Mouse (Mus musculus) liver, postnatal 0 days (tissue): ENCODE data around the gene Fgd6. TPM values are rescaled to one million over a fixed set of nuclear protein-coding genes. Genes with fewer than 3 reads are reported as not detected.

Experiments
- ATAC-seq: fragments of 200-750 bp; cut with Nextera tagmentation; 2 replicates; pipeline ENCODE4 v1.8.0; 2017; ENCODE audit warnings: mild to moderate bottlenecking, moderate library complexity
- DNase-seq: peaks from one replicate; pipeline ENCODE4 v3.0.0-alpha.2; 2016
- H3K27ac ChIP-seq: fragments of 300-500 bp; sonication (generic); 2 replicates; pipeline ENCODE4 v1.5.1; 2014; ENCODE audit warnings: antibody characterized with exemption, moderate library complexity, mild to moderate bottlenecking, low read depth
- H3K27me3 ChIP-seq: fragments of 300-500 bp; sonication (generic); 2 replicates; pipeline ENCODE4 v1.6.1; 2014; ENCODE audit warnings: low read length, control low read depth, mixed read lengths; ENCODE audit not compliant: insufficient read depth
- H3K36me3 ChIP-seq: fragments of 300-500 bp; sonication (generic); replicated peaks from 2 replicates; pipeline ENCODE4 v1.6.1; 2014; ENCODE audit warnings: mild to moderate bottlenecking, control low read depth, low read length, moderate library complexity, mixed read lengths; ENCODE audit not compliant: insufficient read depth
- H3K4me1 ChIP-seq: fragments of 300-500 bp; sonication (generic); 2 replicates; pipeline ENCODE4 v1.6.1; 2014; ENCODE audit warnings: antibody characterized with exemption, mild to moderate bottlenecking, control low read depth; ENCODE audit not compliant: insufficient read depth
- H3K4me2 ChIP-seq: fragments of 300-500 bp; sonication (generic); 2 replicates; pipeline ENCODE4 v1.6.1; 2014; ENCODE audit warnings: low read depth, mild to moderate bottlenecking, low read length, moderate library complexity, mixed read lengths
- H3K4me3 ChIP-seq: fragments of 300-500 bp; sonication (generic); 2 replicates; pipeline ENCODE4 v1.5.1; 2014; ENCODE audit warnings: low read depth, low read length
- H3K9ac ChIP-seq: fragments of 300-500 bp; sonication (generic); replicated peaks from 2 replicates; pipeline ENCODE4 v1.6.1; 2014; ENCODE audit warnings: mild to moderate bottlenecking, moderate library complexity
- H3K9me3 ChIP-seq: fragments of 300-500 bp; sonication (generic); 2 replicates; pipeline ENCODE4 v1.6.1; 2016; ENCODE audit warnings: mild to moderate bottlenecking, control low read depth, low read length, mixed read lengths
- CTCF ChIP-seq: sonication (generic); IDR thresholded peaks from 2 replicates; pipeline ENCODE4 v1.5.1; 2016; ENCODE audit warnings: antibody characterized with exemption, low read depth
- EP300 ChIP-seq: IDR thresholded peaks from 2 replicates; pipeline ENCODE4 v1.6.1; 2016; ENCODE audit warnings: antibody characterized with exemption, low read depth, mild to moderate bottlenecking
- WGBS: fragments of 180-500 bp; shearing (Covaris S2); extraction: QIAGEN DNeasy Blood & Tissue Kit; methylation state at CpG from one replicate; pipeline ENCODE4 v1.1.7; 2014; ENCODE audit not compliant: insufficient replicate concordance; 5-methylcytosine and 5-hydroxymethylcytosine counted together
- polyA plus RNA-seq: library from polyadenylated mRNA; unstranded; fragments of >200 nt; fragmentation: Nextera tagmentation; extraction: Ambion mirVana; gene quantifications from 2 replicates; pipeline ENCODE4 v1.2.1, GENCODE M21; 2015

The Fgd6 gene
- polyA plus RNA-seq, 1 experiment from 2014 or later: 2.4 TPM

- Histone ChIP-seq H3K9me3 (no peaks in the 10 kb centered on the region), H3K4me2 (no peak overlapping the region), H3K27ac (0 out of 2 replicates have a peak overlapping the region, but pooled peaks have one; percentile 26), H3K36me3 (peaks cover 26% of the 10 kb centered on the region), H3K9ac (no peak overlapping the region), H3K4me3 (no peak overlapping the region), H3K4me1 (peaks cover 3% of the 10 kb centered on the region; the same call in 1 of the 2 replicates), H3K27me3 (no peaks in the 10 kb centered on the region)
- peak; percentile 47 for ATAC-seq
- DNase-seq: no peak
- 62% methylated on average over 9 of the region's 9 CpGs for WGBS
- no peak for TF ChIP-seq EP300
- no peak for TF ChIP-seq CTCF
Measured at GRCm38 (mm10) chr10:94129680-94130119, 93.9 kb downstream of the Fgd6 start.

DNA sequence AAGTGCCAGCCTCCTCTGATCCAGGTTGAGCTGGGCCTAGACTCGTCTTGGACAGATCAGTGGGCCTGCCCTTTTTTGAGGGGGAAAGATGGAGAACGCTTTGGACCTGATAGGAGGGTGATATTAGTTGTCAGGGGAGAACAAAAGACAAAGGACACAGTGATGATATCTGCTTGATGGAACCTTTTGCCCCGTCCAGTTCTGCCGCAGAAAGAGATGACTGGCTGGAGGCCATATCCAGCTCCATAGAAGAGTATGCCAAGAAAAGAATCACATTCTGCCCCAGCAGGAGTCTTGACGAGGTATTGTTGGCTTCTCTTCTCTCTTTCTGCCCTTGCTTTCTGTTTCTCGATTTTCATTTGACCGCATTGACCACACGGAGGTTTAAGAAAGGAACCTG is 97.3 kb downstream of the Fgd6 start:
- TF ChIP-seq CTCF (no peak), EP300 (no peak)
- DNase-seq: no peak
- Histone ChIP-seq H3K4me3 (no peak overlapping the region), H3K9me3 (no peaks in the 10 kb centered on the region), H3K4me1 (peaks cover 3% of the 10 kb centered on the region; the same call in 1 of the 2 replicates), H3K27me3 (no peaks in the 10 kb centered on the region), H3K36me3 (peaks cover 33% of the 10 kb centered on the region), H3K4me2 (no peak overlapping the region), H3K27ac (no peak overlapping the region), H3K9ac (no peak overlapping the region)
- ATAC-seq: no peak
- 78% methylated on average over 8 of the region's 8 CpGs for WGBS

GRCm38 (mm10) chr10:94133674-94134073 is 97.9 kb downstream of the Fgd6 start:
- Histone ChIP-seq H3K36me3 (peaks cover 39% of the 10 kb centered on the region), H3K9me3 (no peaks in the 10 kb centered on the region), H3K9ac (no peak overlapping the region), H3K4me2 (no peak overlapping the region), H3K27me3 (no peaks in the 10 kb centered on the region), H3K27ac (no peak overlapping the region), H3K4me3 (no peak overlapping the region), H3K4me1 (peaks cover 3% of the 10 kb centered on the region; the same call in 1 of the 2 replicates)
- DNase-seq: no peak
- no peak for ATAC-seq
- 81% methylated on average over 7 of the region's 7 CpGs for WGBS
- TF ChIP-seq CTCF: no peak
- TF ChIP-seq EP300: no peak

DNA sequence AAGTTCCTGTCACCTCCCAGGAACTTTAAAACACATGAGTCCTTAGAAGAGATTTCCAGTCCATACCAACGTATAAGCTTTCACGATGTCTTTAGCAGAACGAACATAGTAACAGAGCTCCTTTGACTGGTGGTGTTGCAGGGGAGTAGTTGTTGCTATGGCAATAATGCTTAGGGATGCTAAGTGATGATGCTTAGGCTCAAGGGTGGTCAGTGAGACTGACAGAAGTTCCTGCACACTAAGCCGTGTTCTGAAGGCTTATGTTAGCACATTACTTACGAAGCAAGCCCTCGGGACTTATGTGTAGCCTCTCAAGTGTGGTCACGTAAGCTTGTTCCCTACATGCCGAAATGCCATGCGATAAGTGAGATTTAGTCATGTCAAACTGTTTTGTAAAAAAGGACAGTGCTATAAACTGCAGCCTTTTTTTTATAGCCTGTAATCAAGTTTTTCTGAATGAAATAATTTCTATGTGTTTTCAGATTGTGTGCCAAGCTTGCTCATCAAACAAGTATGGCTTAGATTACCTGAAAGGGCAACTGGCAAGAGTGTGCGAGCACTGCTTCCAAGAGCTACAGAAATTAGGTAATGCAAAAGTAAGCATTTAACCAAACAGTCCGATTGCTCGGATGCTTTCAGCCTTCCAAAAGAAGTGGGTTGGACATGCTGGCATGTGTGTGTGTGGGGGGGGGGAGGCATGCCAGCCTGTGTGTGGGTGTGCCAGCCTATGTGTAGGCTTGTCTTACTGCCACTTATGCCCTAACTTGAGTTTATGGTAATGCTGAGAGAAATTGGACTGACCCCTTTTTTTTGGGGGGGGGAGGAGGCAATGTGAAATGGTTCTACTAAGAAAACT is 99.0 kb downstream of the Fgd6 start:
- Histone ChIP-seq H3K27ac (no peak overlapping the region), H3K9me3 (no peaks in the 10 kb centered on the region), H3K9ac (no peak overlapping the region), H3K4me3 (no peak overlapping the region), H3K36me3 (peaks cover 45% of the 10 kb centered on the region), H3K27me3 (no peaks in the 10 kb centered on the region), H3K4me1 (peaks cover 3% of the 10 kb centered on the region; the same call in 1 of the 2 replicates), H3K4me2 (no peak overlapping the region)
- no peak for TF ChIP-seq CTCF
- TF ChIP-seq EP300: no peak
- ATAC-seq: no peak
- DNase-seq: no peak
- 92% methylated on average over 12 of the region's 12 CpGs for WGBS

DNA sequence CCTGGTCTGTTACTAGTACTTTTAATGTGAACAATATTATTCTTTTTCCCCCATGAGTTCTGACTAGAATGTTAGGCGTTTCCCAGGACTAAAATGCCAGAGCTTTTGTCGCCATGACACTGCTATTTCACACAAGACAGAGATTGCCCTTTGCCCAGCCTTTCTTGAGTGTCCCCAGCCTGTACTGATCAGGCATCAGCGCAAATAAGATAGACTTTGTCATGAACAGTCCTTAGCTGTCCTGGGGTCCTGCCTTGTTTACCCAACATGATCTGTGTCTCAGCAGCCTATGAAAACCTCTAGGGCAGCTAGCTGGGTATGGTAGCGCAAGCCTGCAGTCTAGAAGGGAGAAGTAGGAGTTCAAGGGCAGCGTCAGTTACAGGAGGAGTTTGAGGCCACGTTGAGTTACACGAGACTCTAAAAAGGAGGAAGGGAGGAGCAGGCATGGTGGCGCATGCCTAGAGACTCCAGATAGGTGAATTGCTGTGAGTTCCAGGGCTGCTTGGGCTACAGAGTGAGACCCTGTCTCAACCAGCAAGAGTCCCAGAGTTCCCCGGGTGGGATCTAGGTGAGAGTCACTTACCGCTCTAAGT is 103.2 kb downstream of the Fgd6 start:
- no peak overlapping the region for H3K4me3 ChIP-seq
- no peaks in the 10 kb centered on the region for H3K27me3 ChIP-seq
- no peaks in the 10 kb centered on the region for H3K9me3 ChIP-seq
- ATAC-seq (no peak), DNase-seq (no peak)
- no peak for TF ChIP-seq EP300
- TF ChIP-seq CTCF: no peak
- peaks cover 50% of the 10 kb centered on the region for H3K36me3 ChIP-seq
- no peaks in the 10 kb centered on the region for H3K4me1 ChIP-seq
- H3K27ac ChIP-seq: no peak overlapping the region
- H3K9ac ChIP-seq: no peak overlapping the region
- 65% methylated on average over 10 of the region's 10 CpGs for WGBS
- H3K4me2 ChIP-seq: no peak overlapping the region

DNA sequence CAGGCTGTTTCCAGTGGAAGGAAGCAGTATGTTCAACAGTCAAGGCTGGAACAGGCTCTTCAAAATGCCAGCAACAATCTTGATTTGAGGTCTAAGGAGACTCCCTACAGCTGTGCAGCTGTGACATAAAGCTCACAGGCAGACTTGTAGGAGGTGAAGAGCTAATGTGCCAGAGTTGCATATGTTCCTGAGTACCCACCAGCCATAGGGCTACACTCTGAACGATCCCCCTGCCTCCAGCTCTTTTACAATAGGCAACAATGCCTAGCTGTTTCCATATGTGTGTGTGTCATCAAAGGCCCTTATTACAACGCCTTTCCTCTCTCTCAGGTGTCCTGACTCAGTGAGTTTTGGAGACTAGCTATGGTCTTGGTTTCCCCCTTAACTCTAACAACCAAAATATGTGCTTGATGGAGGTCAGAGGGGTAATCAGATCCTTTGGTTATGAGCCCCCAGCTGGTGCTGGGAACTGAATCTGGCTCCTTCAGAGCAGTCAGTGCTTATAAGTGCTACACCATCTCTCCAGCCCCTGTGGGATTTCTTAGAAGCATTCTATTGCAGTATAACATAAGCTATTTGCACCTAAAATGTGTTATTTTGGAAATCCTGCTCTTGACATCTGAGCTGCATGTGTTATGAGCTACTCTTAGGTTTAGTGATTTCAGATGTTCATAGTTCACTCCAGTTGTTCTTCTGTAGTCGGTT is 104.6 kb downstream of the Fgd6 start:
- Histone ChIP-seq H3K36me3 (peaks cover 46% of the 10 kb centered on the region), H3K4me2 (no peak overlapping the region), H3K27me3 (no peaks in the 10 kb centered on the region), H3K9ac (no peak overlapping the region), H3K4me1 (no peaks in the 10 kb centered on the region), H3K27ac (no peak overlapping the region), H3K9me3 (no peaks in the 10 kb centered on the region), H3K4me3 (no peak overlapping the region)
- TF ChIP-seq EP300 (no peak), CTCF (no peak)
- 83% methylated on average over 3 of the region's 3 CpGs for WGBS
- DNase-seq (no peak), ATAC-seq (no peak)
